Mouse (Mus musculus) erythroblast, embryonic 14.5 days (primary cell): ENCODE results near the gene Olfr901. TPM values are rescaled to one million over a fixed set of nuclear protein-coding genes. Genes with fewer than 3 reads are reported as not detected.
"Not testable (repeated sequence)": the region's sequence is repeated elsewhere in the genome, so short reads cannot be mapped to it uniquely, and the experiment has no call there.

ENCODE experiments used
- H3K27me3 ChIP-seq: 2 replicates; pipeline ENCODE4 v1.6.1; 2012; ENCODE audit warnings: inconsistent platforms; ENCODE audit not compliant: control insufficient read depth
- H3K36me3 ChIP-seq: 2 replicates; pipeline ENCODE4 v1.6.1; 2012; ENCODE audit warnings: mild to moderate bottlenecking, inconsistent platforms; ENCODE audit not compliant: control insufficient read depth
- H3K4me1 ChIP-seq: 2 replicates; pipeline ENCODE4 v1.6.1; 2012; ENCODE audit warnings: inconsistent platforms; ENCODE audit not compliant: control insufficient read depth
- H3K4me3 ChIP-seq: replicated peaks from 2 replicates; pipeline ENCODE3; 2012; ENCODE audit warnings: moderate library complexity, mild to moderate bottlenecking, inconsistent platforms
- H3K9me3 ChIP-seq: 2 replicates; pipeline ENCODE4 v1.6.1; 2012; ENCODE audit warnings: low read length, inconsistent platforms, mixed read lengths; ENCODE audit not compliant: control insufficient read depth
- GATA1 ChIP-seq: IDR thresholded peaks from 2 replicates; pipeline ENCODE4 v1.6.1; 2012; ENCODE audit warnings: low read length, inconsistent platforms, mixed read lengths
- TAL1 ChIP-seq: IDR thresholded peaks from 3 replicates; pipeline ENCODE4 v1.6.1; 2012; ENCODE audit warnings: low read length, inconsistent platforms, mixed read lengths
- polyA plus RNA-seq: library from polyadenylated mRNA; stranded (reverse); fragments of >175 nt; gene quantifications from 2 replicates; pipeline ENCODE4 v1.2.3, GENCODE M21; 2012

Gene Olfr901
- not detected in 2 replicates for polyA plus RNA-seq

- Histone ChIP-seq H3K4me3 (no peak within 1 kb of the TSS), H3K36me3 (no peaks in the 10 kb centered on the region), H3K27me3 (no peaks in the 10 kb centered on the region), H3K4me1 (no peaks in the 10 kb centered on the region), H3K9me3 (no peaks in the 10 kb centered on the region; the same call in 1 of the 2 replicates)
- TF ChIP-seq TAL1 (no peak), GATA1 (no peak)
These were observed at the start of gene Olfr901 for GRCm38 (mm10) chr9:38429155-38429554. Gene Olfr901, plus strand, starts transcription at chr9:38429455.

GRCm38 (mm10) chr9:38401398-38401797 lies 27.9 kb upstream of the Olfr901 start, which contains the start of gene Olfr147:
Gene Olfr147, plus strand, starts transcription at chr9:38401698.
- no peak for TF ChIP-seq TAL1
- TF ChIP-seq GATA1 = no peak
- H3K36me3 ChIP-seq = no peaks in the 10 kb centered on the region
- no peaks in the 10 kb centered on the region for H3K9me3 ChIP-seq
- no peaks in the 10 kb centered on the region for H3K4me1 ChIP-seq
- no peak within 1 kb of the TSS for H3K4me3 ChIP-seq
- no peaks in the 10 kb centered on the region for H3K27me3 ChIP-seq

GRCm38 (mm10) chr9:38407502-38407901 lies 21.8 kb upstream of the Olfr901 start:
- not testable (repeated sequence) for H3K4me3 ChIP-seq, H3K27me3 ChIP-seq

GRCm38 (mm10) chr9:38413502-38413901 lies 15.8 kb upstream of the Olfr901 start:
- H3K4me3 ChIP-seq, H3K9me3 ChIP-seq, H3K27me3 ChIP-seq, H3K4me1 ChIP-seq, H3K36me3 ChIP-seq: not testable (repeated sequence)

More at GRCm38 (mm10) chr9:38407502-38407901, 21.8 kb upstream of the Olfr901 start:
- not testable (repeated sequence) for H3K4me1 ChIP-seq, H3K9me3 ChIP-seq, H3K36me3 ChIP-seq

GRCm38 (mm10) chr9:38423801-38424200 lies 5.5 kb upstream of the Olfr901 start:
- no peak for TF ChIP-seq TAL1
- TF ChIP-seq GATA1 = no peak
- no peaks in the 10 kb centered on the region for H3K36me3 ChIP-seq
- H3K4me3 ChIP-seq = no peak overlapping the region
- no peaks in the 10 kb centered on the region for H3K9me3 ChIP-seq
- H3K27me3 ChIP-seq = no peaks in the 10 kb centered on the region
- H3K4me1 ChIP-seq = no peaks in the 10 kb centered on the region

GRCm38 (mm10) chr9:38427026-38427425 lies 2.2 kb upstream of the Olfr901 start:
- Histone ChIP-seq H3K4me3 (no peak overlapping the region), H3K4me1 (no peaks in the 10 kb centered on the region), H3K27me3 (no peaks in the 10 kb centered on the region), H3K9me3 (no peaks in the 10 kb centered on the region), H3K36me3 (no peaks in the 10 kb centered on the region)
- TF ChIP-seq GATA1 = no peak
- no peak for TF ChIP-seq TAL1

GRCm38 (mm10) chr9:38447352-38447751 lies 18.1 kb downstream of the Olfr901 start, which contains the start of gene Olfr902:
Gene Olfr902, plus strand, starts transcription at chr9:38447652.
- H3K36me3 ChIP-seq = no peaks in the 10 kb centered on the region
- H3K4me1 ChIP-seq = no peaks in the 10 kb centered on the region
- no peaks in the 10 kb centered on the region for H3K27me3 ChIP-seq
- no peaks in the 10 kb centered on the region for H3K9me3 ChIP-seq
- no peak within 1 kb of the TSS for H3K4me3 ChIP-seq
- TF ChIP-seq GATA1 (no peak), TAL1 (no peak)

- H3K27me3 ChIP-seq = no peaks in the 10 kb centered on the region
- H3K36me3 ChIP-seq = no peaks in the 10 kb centered on the region
- no peak within 1 kb of the TSS for H3K4me3 ChIP-seq
- TF ChIP-seq GATA1 = no peak
- no peaks in the 10 kb centered on the region for H3K9me3 ChIP-seq
- H3K4me1 ChIP-seq = no peaks in the 10 kb centered on the region
These were observed 33.6 kb downstream of the Olfr901 start, which contains the start of gene Olfr904 for GRCm38 (mm10) chr9:38462844-38463243. Gene Olfr904, plus strand, starts transcription at chr9:38463144.

GRCm38 (mm10) chr9:38470807-38471206 lies 41.6 kb downstream of the Olfr901 start, which contains the start of gene Olfr905:
Gene Olfr905, plus strand, starts transcription at chr9:38471107.
- no peak within 1 kb of the TSS for H3K4me3 ChIP-seq
- no peaks in the 10 kb centered on the region for H3K27me3 ChIP-seq
- H3K4me1 ChIP-seq = no peaks in the 10 kb centered on the region
- H3K36me3 ChIP-seq = no peaks in the 10 kb centered on the region
- H3K9me3 ChIP-seq = no peaks in the 10 kb centered on the region
- TF ChIP-seq GATA1 = no peak

Other genes starting within 250 kb of the Olfr901 start
- not detected in 2 replicates for gene Olfr891, start 248.6 kb upstream of the Olfr901 start, polyA plus RNA-seq
- gene Olfr893, start 221.1 kb upstream of the Olfr901 start, polyA plus RNA-seq = not detected in 2 replicates
- not detected in 2 replicates for gene Olfr894, start 211.4 kb upstream of the Olfr901 start, polyA plus RNA-seq
- gene Olfr143, start 176.7 kb upstream of the Olfr901 start, polyA plus RNA-seq = not detected in 2 replicates
- not detected in 2 replicates for gene Olfr895, start 161.6 kb upstream of the Olfr901 start, polyA plus RNA-seq
- gene Olfr896-ps1, start 138.3 kb upstream of the Olfr901 start, polyA plus RNA-seq = not detected in 2 replicates
- not detected in 2 replicates for gene Olfr25, start 100.4 kb upstream of the Olfr901 start, polyA plus RNA-seq
- gene Olfr898, start 81.0 kb upstream of the Olfr901 start, polyA plus RNA-seq = not detected in 2 replicates
- not detected in 2 replicates for gene Olfr250, start 62.6 kb upstream of the Olfr901 start, polyA plus RNA-seq
- not detected in 2 replicates for gene Olfr251, start 52.4 kb upstream of the Olfr901 start, polyA plus RNA-seq
- not detected in 2 replicates for gene Olfr147, start 27.8 kb upstream of the Olfr901 start, polyA plus RNA-seq
- gene Olfr902, start 18.2 kb downstream of the Olfr901 start, polyA plus RNA-seq = not detected in 2 replicates
- not detected in 2 replicates for gene Olfr904, start 33.7 kb downstream of the Olfr901 start, polyA plus RNA-seq
- not detected in 2 replicates for gene Olfr905, start 41.7 kb downstream of the Olfr901 start, polyA plus RNA-seq
- 0.01 TPM in 1 of 2 replicates, not detected in the other for gene Olfr906, start 57.6 kb downstream of the Olfr901 start, polyA plus RNA-seq
- not detected in 2 replicates for gene Olfr907, start 66.3 kb downstream of the Olfr901 start, polyA plus RNA-seq
- gene Olfr911-ps1, start 92.1 kb downstream of the Olfr901 start, polyA plus RNA-seq = not detected in 2 replicates
- not detected in 2 replicates for gene Olfr910, start 108.4 kb downstream of the Olfr901 start, polyA plus RNA-seq
- gene Olfr912, start 150.7 kb downstream of the Olfr901 start, polyA plus RNA-seq = 0.01 TPM in 1 of 2 replicates, not detected in the other
- gene Olfr913, start 163.3 kb downstream of the Olfr901 start, polyA plus RNA-seq = not detected in 2 replicates
- not detected in 2 replicates for gene Olfr914, start 175.6 kb downstream of the Olfr901 start, polyA plus RNA-seq
- gene Olfr916, start 230.4 kb downstream of the Olfr901 start, polyA plus RNA-seq = not detected in 2 replicates
- gene Olfr917, start 236.4 kb downstream of the Olfr901 start, polyA plus RNA-seq = not detected in 2 replicates
- not detected in 2 replicates for gene Olfr918, start 245.1 kb downstream of the Olfr901 start, polyA plus RNA-seq